Mouse (Mus musculus) lung, adult 2 months (tissue): Measurements from ENCODE around the gene Rnaseh2b. TPM values are rescaled to one million over a fixed set of nuclear protein-coding genes. Genes with fewer than 3 reads are reported as not detected.

ENCODE experiments used
- DNase-seq: peaks from one replicate; pipeline ENCODE4 v3.0.0; 2022
- H3K4me1 ChIP-seq: fragments of 200-500 bp; 2 replicates; pipeline ENCODE4 v1.6.1; 2011; ENCODE audit warnings: low read length; ENCODE audit not compliant: control insufficient read depth, insufficient read depth
- H3K4me3 ChIP-seq: fragments of 200-500 bp; replicated peaks from 2 replicates; pipeline ENCODE3; 2011; ENCODE audit warnings: low read depth, mild to moderate bottlenecking, control low read depth, low read length; ENCODE audit errors: extremely low read depth
- CTCF ChIP-seq: fragments of 200-500 bp; IDR thresholded peaks from 2 replicates; pipeline ENCODE4 v1.5.1; 2011; ENCODE audit warnings: mild to moderate bottlenecking, low read length, control low read depth; ENCODE audit not compliant: insufficient read depth
- POLR2A ChIP-seq: fragments of 200-500 bp; IDR thresholded peaks from 2 replicates; pipeline ENCODE4 v1.6.1; 2011; ENCODE audit warnings: low read depth, mild to moderate bottlenecking, control low read depth, low read length, borderline replicate concordance; ENCODE audit errors: extremely low read depth
- WGBS: fragments of 180-500 bp; shearing (Covaris S2); methylation state at CpG from one replicate; pipeline ENCODE4 v1.1.7; 2018; 5-methylcytosine and 5-hydroxymethylcytosine counted together
- polyA plus RNA-seq: library from polyadenylated mRNA; depleted of rRNA; stranded (reverse); fragments of >200 nt; gene quantifications from 2 replicates; pipeline ENCODE4 v1.2.3, GENCODE M21; 2012

The Rnaseh2b gene
- polyA plus RNA-seq, 1 experiment: 2.6 TPM

DNA sequence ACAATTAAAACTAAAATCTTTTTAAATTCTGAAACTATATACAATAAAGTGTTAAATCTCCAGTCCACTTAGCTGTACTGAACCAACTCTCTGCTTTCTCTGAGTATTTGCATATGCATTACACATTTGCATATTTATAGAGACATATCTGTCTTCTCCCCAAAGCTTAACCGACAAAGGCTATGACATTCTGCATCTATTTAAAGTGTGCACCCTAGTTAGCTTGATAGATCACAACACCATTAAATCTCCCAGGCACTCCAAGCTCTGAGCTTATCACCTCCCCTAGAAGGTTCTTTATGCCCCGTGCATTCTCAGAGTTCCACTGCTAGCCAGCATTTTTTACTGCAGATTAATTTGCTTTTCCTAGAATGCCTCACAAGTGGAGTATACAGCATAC lies 16.6 kb downstream of the Rnaseh2b start:
- DNase-seq: no peak
- 57% methylated on average over 2 of the region's 2 CpGs for WGBS
- no peaks in the 10 kb centered on the region for H3K4me1 ChIP-seq
- TF ChIP-seq POLR2A (no peak), CTCF (no peak)
- no peak overlapping the region for H3K4me3 ChIP-seq

DNA sequence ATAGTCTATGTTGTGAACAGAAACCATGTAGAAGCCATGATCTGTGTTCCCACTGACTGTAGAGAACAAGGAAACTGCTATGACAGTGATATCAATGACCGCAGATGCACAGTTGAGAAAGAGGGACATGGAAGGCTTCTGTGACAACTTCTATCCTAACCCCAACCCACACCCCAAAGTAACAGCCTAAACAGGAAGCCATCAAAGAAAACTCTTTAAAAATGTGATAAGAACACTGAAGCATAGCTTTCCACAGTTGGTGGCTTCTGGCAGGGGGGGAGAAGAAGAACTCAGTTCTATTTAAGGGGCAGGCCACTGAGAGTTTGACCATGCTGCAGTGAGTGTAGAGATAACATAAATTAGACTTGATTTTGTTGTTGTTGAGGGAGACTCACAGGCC lies 19.3 kb downstream of the Rnaseh2b start:
- WGBS: 97% methylated on average over 1 of the region's 1 CpGs
- no peak for DNase-seq
- Histone ChIP-seq H3K4me3 (no peak overlapping the region), H3K4me1 (no peaks in the 10 kb centered on the region)
- TF ChIP-seq CTCF: no peak
- TF ChIP-seq POLR2A: no peak

DNA sequence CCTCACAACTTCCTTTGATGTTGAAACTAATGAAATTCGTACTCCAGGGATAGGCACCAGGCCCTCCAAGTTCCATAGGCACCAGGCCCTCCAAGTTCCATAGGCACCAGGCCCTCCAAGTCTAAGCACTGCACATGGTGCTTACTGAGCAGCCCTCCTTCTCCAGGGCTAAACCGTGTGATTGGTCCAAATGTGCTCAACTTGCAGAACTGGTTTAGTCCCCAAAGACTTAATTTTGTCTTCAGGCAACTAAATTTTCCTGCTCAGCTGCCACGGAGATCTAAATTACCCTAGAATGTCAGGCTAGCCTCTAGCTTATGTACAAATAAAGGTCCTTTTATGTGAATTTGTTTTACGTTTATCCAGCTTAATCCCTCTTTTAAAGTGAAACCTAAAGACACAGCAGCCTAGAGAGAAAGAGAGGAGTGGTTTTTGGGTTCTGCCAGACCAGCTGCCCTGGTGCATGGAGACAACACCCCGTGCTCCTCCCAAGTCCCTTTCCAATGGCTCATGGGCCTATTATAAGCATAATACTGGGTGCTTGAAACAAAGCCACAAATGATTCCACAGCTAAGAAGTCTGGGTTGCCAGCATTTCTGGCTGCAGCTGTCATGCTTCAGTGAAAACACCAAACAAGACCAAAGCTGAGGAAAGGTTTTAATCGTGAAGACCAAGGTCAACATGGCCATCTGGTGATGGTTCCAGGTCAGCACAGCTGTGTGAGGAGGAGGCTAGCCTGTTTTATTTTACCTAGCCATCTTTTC lies 30.4 kb downstream of the Rnaseh2b start:
- no peaks in the 10 kb centered on the region; the same call in 1 of the 2 replicates for H3K4me1 ChIP-seq
- no peak for DNase-seq
- no peak overlapping the region for H3K4me3 ChIP-seq
- TF ChIP-seq CTCF (no peak), POLR2A (no peak)
- WGBS: 45% methylated on average over 6 of the region's 6 CpGs

DNA sequence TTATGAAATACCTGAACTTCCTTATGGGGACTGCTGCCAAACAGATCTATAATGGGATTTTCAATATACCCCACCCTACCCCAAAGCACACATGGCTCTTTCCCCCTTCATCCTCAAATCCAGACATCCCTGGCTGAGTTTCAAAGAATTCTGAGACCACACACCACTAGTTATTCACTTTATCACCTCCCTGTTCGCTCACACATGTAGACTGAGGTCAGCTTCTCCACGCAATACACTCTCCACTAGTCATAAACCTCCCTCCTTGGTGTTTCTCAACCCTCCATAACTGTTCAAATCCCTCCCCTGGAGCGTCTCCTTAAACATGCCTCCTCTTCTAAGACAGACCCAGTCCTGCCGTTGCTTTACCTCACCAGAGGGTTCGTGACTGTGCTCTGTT lies 31.1 kb downstream of the Rnaseh2b start:
- DNase-seq: no peak
- Histone ChIP-seq H3K4me3 (no peak overlapping the region), H3K4me1 (no peaks in the 10 kb centered on the region; the same call in 1 of the 2 replicates)
- TF ChIP-seq POLR2A: no peak
- TF ChIP-seq CTCF: no peak
- WGBS: 79% methylated on average over 5 of the region's 5 CpGs

DNA sequence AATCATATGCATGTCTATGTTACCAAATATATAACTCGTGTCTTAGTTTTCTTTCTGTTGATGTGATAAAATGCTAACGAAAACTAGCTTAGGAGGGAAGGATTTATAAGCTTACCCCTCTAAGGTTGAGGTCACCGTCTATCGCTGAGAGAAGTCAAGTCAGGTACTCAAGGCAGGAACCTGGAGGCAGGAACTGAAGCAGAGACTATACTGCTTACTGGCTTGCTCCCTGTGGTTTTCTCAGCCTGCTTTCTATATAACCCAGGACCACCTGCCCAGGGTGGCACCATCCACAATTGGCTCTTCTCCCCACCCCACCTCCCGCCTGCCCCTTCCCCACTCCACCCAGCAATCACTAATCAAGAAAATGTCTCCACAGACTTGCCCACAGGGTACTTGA lies 32.6 kb downstream of the Rnaseh2b start:
- DNase-seq: no peak
- Histone ChIP-seq H3K4me1 (no peaks in the 10 kb centered on the region; the same call in 1 of the 2 replicates), H3K4me3 (no peak overlapping the region)
- TF ChIP-seq POLR2A (no peak), CTCF (no peak)
- 91% methylated on average over 5 of the region's 5 CpGs for WGBS

DNA sequence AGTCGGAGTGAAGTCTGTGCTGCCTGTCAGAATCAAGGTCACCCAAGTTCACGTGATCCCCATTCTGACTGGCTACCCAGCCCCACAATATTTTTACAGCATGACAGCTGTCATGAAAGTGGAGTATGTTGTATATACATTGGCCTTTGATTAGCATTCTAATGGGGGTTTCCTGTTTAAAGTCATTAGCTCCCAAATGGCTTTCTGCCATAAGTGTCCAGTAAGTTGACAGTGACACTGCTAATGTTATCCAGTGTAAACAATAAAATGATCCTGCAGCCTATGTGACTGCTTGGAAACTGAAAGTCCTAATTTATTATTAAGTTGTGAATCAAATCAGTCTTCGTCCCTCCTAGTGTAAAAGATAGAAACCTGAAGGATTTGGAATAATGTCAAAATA lies 33.6 kb downstream of the Rnaseh2b start:
- Histone ChIP-seq H3K4me1 (no peaks in the 10 kb centered on the region; the same call in 1 of the 2 replicates), H3K4me3 (no peak overlapping the region)
- 40% methylated on average over 3 of the region's 3 CpGs for WGBS
- TF ChIP-seq POLR2A (no peak), CTCF (no peak)
- DNase-seq: no peak

DNA sequence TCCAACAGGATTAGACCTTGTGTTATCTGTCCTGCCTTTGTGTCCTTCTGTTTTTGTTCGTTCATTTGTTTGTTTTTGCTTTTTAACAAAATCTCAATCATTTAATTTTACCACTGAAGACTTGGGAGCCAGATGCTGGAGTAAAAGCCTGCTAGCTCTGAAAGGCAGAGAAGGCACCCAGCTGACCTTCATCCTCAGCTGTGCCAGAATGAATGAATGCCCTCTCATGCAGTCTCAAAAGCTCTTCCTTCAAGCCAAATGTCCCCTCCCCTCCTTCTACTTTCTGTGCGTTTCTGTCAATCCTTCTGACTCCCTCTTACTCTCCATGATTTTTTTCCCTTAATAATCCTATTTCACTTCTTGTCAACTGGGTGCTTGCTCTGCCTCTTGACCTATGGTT lies 34.8 kb downstream of the Rnaseh2b start:
- Histone ChIP-seq H3K4me1 (no peaks in the 10 kb centered on the region; the same call in 1 of the 2 replicates), H3K4me3 (no peak overlapping the region)
- no peak for DNase-seq
- TF ChIP-seq POLR2A: no peak
- TF ChIP-seq CTCF: no peak
- WGBS: 24% methylated on average over 2 of the region's 2 CpGs

DNA sequence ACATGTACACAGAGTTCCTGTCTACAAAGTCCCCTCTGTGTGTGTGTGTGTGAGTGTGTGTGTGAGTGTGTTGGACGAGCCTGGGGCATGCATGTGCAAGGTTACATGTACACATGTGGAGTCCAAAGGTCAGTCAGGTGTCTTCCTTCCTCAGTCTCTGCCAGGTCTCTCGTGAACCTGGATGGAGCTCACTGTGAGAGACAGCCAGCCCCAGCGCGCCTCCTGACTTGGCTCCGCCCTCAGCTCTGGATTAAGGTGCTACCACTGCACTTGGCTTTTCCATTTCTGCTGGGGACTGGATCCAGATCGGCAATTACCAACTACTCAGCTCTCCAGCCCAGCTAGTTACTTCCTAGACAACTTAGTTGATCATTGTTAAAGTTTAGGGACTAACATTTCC lies 36.2 kb downstream of the Rnaseh2b start:
- Histone ChIP-seq H3K4me1 (no peaks in the 10 kb centered on the region; the same call in 1 of the 2 replicates), H3K4me3 (no peak overlapping the region)
- 51% methylated on average over 6 of the region's 6 CpGs for WGBS
- DNase-seq: no peak
- TF ChIP-seq POLR2A: no peak

DNA sequence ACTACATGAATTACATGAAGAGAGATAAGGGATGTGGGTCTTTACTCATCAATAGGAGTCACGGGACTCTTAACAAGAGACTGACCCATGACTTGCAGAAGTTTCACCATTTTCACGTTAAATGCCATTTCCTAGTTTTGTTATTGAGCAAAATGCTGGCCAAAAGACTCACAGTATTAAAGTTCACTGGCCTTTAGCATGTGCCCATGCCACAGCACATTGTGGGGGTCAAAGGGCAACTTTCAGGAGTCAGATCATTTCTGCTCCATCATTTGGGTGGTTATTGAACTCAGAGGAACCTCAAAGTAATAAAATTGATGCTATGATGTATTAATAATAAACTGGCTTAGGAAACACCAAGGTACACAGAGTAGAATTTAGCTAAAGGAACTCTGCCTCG lies 37.2 kb downstream of the Rnaseh2b start:
- 87% methylated on average over 3 of the region's 3 CpGs for WGBS
- no peak for DNase-seq
- no peak for TF ChIP-seq CTCF
- no peak for TF ChIP-seq POLR2A
- Histone ChIP-seq H3K4me3 (no peak overlapping the region), H3K4me1 (no peaks in the 10 kb centered on the region; the same call in 1 of the 2 replicates)

DNA sequence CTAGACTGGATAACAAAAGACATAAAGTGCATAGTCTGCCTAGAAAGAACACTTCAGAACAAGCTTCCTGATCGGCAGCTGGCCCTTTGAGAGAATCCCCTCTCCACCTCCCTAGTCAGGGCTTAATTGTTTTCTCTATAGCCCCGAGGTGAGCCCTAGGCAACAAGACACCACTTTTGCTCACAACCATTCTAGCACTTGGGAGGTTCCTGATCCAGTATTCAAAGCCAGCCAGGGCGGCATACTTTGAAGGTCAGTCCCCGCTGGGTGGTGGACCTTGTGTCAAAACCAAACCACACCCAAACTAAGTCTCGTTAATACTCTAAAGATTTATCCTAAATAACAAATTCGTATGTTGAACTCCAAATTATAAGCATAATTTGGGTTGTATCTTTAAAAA lies 39.1 kb downstream of the Rnaseh2b start:
- Histone ChIP-seq H3K4me1 (no peaks in the 10 kb centered on the region; the same call in 1 of the 2 replicates), H3K4me3 (no peak overlapping the region)
- 17% methylated on average over 6 of the region's 6 CpGs for WGBS
- no peak for TF ChIP-seq POLR2A
- no peak for TF ChIP-seq CTCF
- no peak for DNase-seq
